Comparison of ENCODE assay signal across 13 mouse cellular contexts in genomic region chr16:31619675-31620335, GRCm38 (mm10). TPM values are rescaled to one million over a fixed set of nuclear protein-coding genes. Genes with fewer than 3 reads are reported as not detected.
A peak's percentile ranks its signal among the peaks of the same experiment; 100 is the strongest.
DNase-seq lines count a peak whose midpoint lies in the region.
"Had no signal": no experiment of that assay in that cellular context is flagged by ENCODE, and none has a peak within 500 bp of the region (broad histone marks: within the 10 kb centered on the region; RNA-seq: fewer than 3 reads in every experiment).

No protein-coding gene starts in this region.

- intact Hi-C loops in heart, postnatal 14 days (cut with DNase I): no loop called here

- DNase-seq in adrenal gland, adult 2 months: peak; percentile 81
- no peak for DNase-seq in adrenal gland, postnatal 4 days (ENCODE audit: low spot score in 2 of 2)
- DNase-seq in heart, adult 11 months: peak; percentile 82
- no peak for DNase-seq in heart, postnatal 14 days
- peak; percentile 65 for DNase-seq in brain, adult 2 months (ENCODE audit: low read depth, low spot score)
- peak; percentile 48 to 65 for DNase-seq in cerebellum, postnatal 25 days
- DNase-seq in kidney, postnatal 4 days: no peak
- DNase-seq in layer of hippocampus, adult 8-10 months (ENCODE audit: low spot score in 2 of 2): no peak
- DNase-seq: heart, adult 2 months; kidney, adult 8-10 months; kidney, postnatal 25 days; liver; thymus, adult 2 months had no signal

RNA-seq across cellular contexts. Expression of gene Dlg1, which starts 43.4 kb away (rescaled TPM):
- total RNA-seq in adrenal gland, adult 2 months (2021): 100 to 1,000 TPM in 1 of 2 experiments, 10 to 100 TPM in 1; 68.4 to 102 TPM
- polyA plus RNA-seq in adrenal gland, adult 2 months (2012; rRNA removed): 7.9 and 12.0 TPM in 2 replicates
- 10 to 100 TPM; 65.4 to 78.0 TPM for total RNA-seq in adrenal gland, postnatal 4 days (2021)
- total RNA-seq in heart, postnatal 14 days (2021): 10 to 100 TPM; 38.5 to 38.9 TPM
- total RNA-seq in layer of hippocampus, adult 8-10 months (2022): 100 to 1,000 TPM in 2 of 4 experiments, 10 to 100 TPM in 2; 93.5 to 109 (median 101) TPM

Comparison
In these comparisons a context has a peak if more than half of its experiments do, and no peak if none do; other contexts are left out.
1. DNase-seq: peak in adrenal gland, adult 2 months (single experiment), heart, adult 11 months (single experiment), brain, adult 2 months (single experiment) and cerebellum, postnatal 25 days (2 of 2); none in adrenal gland, postnatal 4 days (0 of 2), heart, postnatal 14 days (0 of 2), kidney, postnatal 4 days (0 of 2) and layer of hippocampus, adult 8-10 months (0 of 2).